Mouse (Mus musculus): ENCODE measurements around the gene A230050P20Rik.
A peak's percentile ranks its signal among the peaks of the same experiment; 100 is the strongest.

The A230050P20Rik gene

DNA sequence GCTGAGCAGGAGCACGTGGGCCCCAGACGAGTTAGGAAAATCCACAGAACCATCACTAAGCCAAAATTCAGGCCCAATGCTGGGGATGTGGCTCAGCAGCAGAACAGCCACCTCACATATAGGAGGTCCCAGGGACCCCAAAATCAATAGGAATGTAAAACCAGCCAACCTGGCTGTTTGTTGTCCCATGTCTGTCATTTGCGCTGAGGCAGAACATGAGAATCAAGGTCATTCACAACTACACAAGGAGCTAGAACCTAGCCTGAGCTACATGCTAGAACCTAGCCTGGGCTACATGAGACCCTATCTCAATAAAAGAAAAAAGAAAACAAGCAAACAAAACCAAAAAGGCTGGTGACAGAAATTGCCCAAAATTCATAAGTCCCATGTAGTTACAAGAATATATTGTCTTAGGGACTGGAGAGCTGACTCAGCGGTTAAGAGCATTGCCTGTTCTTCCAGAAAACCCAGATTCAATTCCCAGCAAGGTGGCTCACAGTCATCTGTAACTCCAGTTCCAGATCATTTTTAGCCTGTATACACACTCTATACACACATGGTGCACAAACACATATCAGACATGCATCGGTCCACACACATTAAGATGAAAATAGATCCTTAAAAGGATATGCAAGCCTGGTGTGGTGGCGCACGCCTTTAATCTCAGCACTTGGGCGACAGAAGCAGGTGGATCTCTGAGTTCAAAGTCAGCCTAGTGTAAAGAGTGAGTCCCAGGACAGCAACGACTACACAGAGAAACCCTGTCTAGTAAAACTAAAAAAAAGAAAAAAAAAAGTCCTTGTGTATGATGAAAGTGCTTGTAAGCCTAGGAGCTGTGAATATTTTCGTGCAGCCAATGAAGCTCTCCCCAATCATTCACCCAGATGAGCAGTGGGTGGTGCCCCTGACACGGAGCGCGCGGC, 8.9 kb downstream of the A230050P20Rik start:
- TF ChIP-seq NANOG (IDR thresholded peaks at IDR 0.05; ENCODE audit: borderline replicate concordance, low read length) (no peak), POU5F1 (IDR thresholded peaks at IDR 0.05; ENCODE audit: borderline replicate concordance, low read length) (no peak), CTCF (conservative IDR thresholded peaks at IDR 0.05; ENCODE audit: low read length) (no peak)

DNA sequence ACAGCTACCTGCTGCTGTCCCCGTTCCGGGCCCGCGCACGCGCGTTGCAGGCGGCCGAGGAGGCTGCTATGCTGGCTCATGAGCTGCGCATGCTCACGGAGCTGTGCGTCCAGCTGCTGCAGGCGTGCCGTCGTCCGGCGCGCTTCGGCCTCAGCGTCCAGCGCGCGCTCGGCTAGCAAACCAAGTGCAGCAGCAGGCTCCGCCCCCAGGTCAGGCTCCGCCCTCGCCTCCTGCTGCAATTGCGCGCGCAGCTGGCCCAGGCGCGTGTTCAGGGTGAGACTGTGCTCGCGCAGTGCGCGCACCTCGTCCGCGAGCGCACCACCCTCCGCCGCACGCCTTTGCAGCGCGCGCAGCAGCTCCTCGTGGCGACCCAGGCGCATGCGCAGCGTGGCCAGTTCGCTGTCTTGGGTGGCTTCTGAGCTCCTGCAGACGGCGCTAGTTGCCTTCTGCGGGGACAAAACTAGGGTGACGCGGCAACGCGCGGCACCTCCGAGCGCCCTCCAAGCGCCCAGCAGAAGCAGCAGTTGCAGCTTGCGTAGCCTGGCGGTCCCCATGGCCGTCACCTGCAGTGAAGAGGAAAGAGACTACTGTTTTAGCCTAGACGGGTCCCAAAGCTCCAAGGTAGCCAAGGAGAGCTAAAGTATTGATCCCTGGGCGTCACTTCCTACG, 9.7 kb downstream of the A230050P20Rik start:
- peaks cover 35% of the 10 kb centered on the region for H3K4me1 ChIP-seq (replicated peaks; ENCODE audit: low read depth, low read length)
- H3K9me3 ChIP-seq (ENCODE audit: low read length): peaks cover 36% of the 10 kb centered on the region
- peak; percentile 22 for TF ChIP-seq CTCF (conservative IDR thresholded peaks at IDR 0.05; ENCODE audit: low read length)
- TF ChIP-seq NANOG (IDR thresholded peaks at IDR 0.05; ENCODE audit: borderline replicate concordance, low read length): no peak

More for the DNA sequence above, 8.9 kb downstream of the A230050P20Rik start:
- peaks cover 28% of the 10 kb centered on the region for H3K36me3 ChIP-seq (ENCODE audit: insufficient read depth, low read length)
- peak overlapping the region; percentile 73 for H3K4me3 ChIP-seq (replicated peaks; ENCODE audit: low read length)
- H3K9me3 ChIP-seq (ENCODE audit: low read length): peaks cover 28% of the 10 kb centered on the region
- no peaks in the 10 kb centered on the region for H3K27me3 ChIP-seq (ENCODE audit: insufficient read depth, low read length)
- peaks cover 38% of the 10 kb centered on the region for H3K4me1 ChIP-seq (replicated peaks; ENCODE audit: low read depth, low read length)

DNA sequence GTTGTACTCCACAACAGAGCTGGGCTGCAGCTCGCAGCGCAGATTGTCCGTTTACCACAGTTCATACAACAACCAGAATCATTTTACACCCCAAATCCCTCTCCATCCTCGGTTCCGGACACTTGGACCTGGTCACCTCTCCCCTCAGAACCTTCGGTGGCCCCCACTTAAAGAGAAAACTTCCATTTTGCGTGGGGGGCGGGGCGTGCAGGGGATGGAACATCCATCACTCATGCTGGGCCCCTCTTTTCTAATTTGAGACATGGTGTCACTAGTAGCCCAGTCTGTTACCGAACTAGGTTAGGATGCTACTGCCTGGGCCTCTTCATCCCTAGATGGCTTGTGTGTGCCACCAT, 10.2 kb downstream of the A230050P20Rik start:
- no peak for TF ChIP-seq POU5F1 (IDR thresholded peaks at IDR 0.05; ENCODE audit: borderline replicate concordance, low read length)
- no peaks in the 10 kb centered on the region for H3K27me3 ChIP-seq (ENCODE audit: insufficient read depth, low read length)
- peaks cover 16% of the 10 kb centered on the region for H3K36me3 ChIP-seq (ENCODE audit: insufficient read depth, low read length)
- peak overlapping the region; percentile 79 for H3K4me3 ChIP-seq (replicated peaks; ENCODE audit: low read length)
- H3K9me3 ChIP-seq (ENCODE audit: low read length): peaks cover 40% of the 10 kb centered on the region
- peaks cover 34% of the 10 kb centered on the region for H3K4me1 ChIP-seq (replicated peaks; ENCODE audit: low read depth, low read length)

More for the DNA sequence above, 9.7 kb downstream of the A230050P20Rik start:
- Histone ChIP-seq H3K36me3 (ENCODE audit: insufficient read depth, low read length) (peaks cover 21% of the 10 kb centered on the region), H3K4me3 (replicated peaks; ENCODE audit: low read length) (peak overlapping the region; percentile 79), H3K27me3 (ENCODE audit: insufficient read depth, low read length) (no peaks in the 10 kb centered on the region)

DNA sequence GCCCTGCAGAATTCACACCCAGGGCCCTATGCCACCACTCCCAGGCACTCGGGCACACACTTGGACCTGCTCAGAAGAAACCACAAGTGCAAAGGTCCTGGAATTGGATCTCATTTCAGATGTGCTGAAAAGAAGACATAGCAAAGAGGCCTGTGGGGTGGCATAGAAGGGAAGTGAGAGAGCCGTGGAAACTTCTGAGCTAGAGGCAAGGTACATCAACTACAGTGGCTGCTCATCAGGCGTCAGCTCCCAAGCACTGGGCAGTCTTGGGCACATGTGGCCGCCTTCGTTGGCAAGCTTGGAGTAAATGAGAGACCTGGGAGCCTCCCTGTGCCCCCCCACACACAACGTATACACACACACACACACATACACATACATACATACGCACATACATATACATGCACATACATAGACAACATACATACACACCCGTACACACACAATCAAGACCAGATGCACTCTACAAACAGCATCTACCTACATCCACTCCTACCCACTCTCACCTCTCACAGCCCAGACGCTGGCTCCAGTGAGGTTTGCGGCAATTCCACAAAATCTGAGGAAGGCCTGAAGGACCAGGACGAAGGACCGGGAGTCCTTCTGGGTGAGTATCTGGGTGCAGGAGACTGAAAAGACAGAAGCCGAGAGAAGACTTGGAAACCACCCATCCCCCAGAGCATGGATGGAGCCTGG, 10.8 kb downstream of the A230050P20Rik start, which contains the start of gene Angptl6:
TSS of gene Angptl6 (minus strand) at position 631 of the 696 bp plus-strand sequence.
- Histone ChIP-seq H3K4me1 (replicated peaks; ENCODE audit: low read depth, low read length) (peaks cover 33% of the 10 kb centered on the region), H3K4me3 (replicated peaks; ENCODE audit: low read length) (peak within 1 kb of the TSS; percentile 79), H3K27me3 (ENCODE audit: insufficient read depth, low read length) (no peaks in the 10 kb centered on the region), H3K9me3 (ENCODE audit: low read length) (peaks cover 45% of the 10 kb centered on the region), H3K36me3 (ENCODE audit: insufficient read depth, low read length) (peaks cover 11% of the 10 kb centered on the region)
- TF ChIP-seq POU5F1 (IDR thresholded peaks at IDR 0.05; ENCODE audit: borderline replicate concordance, low read length) (no peak), NANOG (IDR thresholded peaks at IDR 0.05; ENCODE audit: borderline replicate concordance, low read length) (no peak), CTCF (conservative IDR thresholded peaks at IDR 0.05; ENCODE audit: low read length) (no peak)

DNA sequence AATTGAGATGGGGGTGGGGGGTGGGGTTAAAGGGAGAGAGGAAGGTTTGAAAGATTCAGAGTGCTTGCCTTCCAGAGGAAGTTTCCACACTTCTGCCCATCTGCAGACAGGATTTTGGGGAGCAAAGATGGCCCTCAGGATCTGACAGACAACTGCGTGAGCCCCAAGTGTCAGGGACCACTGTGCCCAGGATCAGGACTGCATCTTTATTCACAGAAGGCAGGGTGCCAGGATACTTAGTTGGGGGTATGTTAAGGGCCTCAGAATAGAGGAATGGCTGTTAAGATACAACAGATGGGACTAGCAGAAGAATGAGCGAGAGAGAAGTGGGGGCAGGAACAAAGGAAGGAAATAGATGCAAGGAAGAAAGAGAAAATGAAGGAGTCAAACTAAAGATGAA, 18.1 kb downstream of the A230050P20Rik start:
- Histone ChIP-seq H3K27me3 (ENCODE audit: insufficient read depth, low read length) (no peaks in the 10 kb centered on the region), H3K36me3 (ENCODE audit: insufficient read depth, low read length) (peaks cover 31% of the 10 kb centered on the region), H3K4me3 (replicated peaks; ENCODE audit: low read length) (no peak overlapping the region), H3K4me1 (replicated peaks; ENCODE audit: low read depth, low read length) (peaks cover 24% of the 10 kb centered on the region), H3K9me3 (ENCODE audit: low read length) (peaks cover 49% of the 10 kb centered on the region)
- TF ChIP-seq NANOG (IDR thresholded peaks at IDR 0.05; ENCODE audit: borderline replicate concordance, low read length): no peak
- no peak for TF ChIP-seq CTCF (conservative IDR thresholded peaks at IDR 0.05; ENCODE audit: low read length)
- no peak for TF ChIP-seq POU5F1 (IDR thresholded peaks at IDR 0.05; ENCODE audit: borderline replicate concordance, low read length)

DNA sequence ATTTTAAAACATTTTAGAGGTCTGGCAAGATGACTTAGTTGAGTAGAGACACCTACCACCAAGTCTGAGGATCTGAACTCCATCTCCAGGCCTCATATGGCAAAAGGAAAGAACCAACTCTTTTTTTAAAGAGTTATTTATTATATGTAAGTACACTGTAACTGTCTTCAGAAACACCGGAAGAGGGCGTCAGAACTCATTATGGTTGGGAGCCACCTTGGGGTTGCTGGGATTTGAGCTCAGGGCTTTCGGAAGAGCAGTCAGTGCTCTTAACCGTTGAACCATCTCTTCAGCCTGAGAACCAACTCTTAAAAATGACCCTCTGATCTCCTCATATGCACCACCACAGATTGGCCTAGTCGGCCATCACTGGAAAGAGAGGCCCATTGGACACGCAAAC, 18.7 kb downstream of the A230050P20Rik start:
- Histone ChIP-seq H3K4me3 (replicated peaks; ENCODE audit: low read length) (no peak overlapping the region), H3K4me1 (replicated peaks; ENCODE audit: low read depth, low read length) (peaks cover 30% of the 10 kb centered on the region), H3K27me3 (ENCODE audit: insufficient read depth, low read length) (no peaks in the 10 kb centered on the region), H3K9me3 (ENCODE audit: low read length) (peaks cover 44% of the 10 kb centered on the region), H3K36me3 (ENCODE audit: insufficient read depth, low read length) (peaks cover 37% of the 10 kb centered on the region)
- TF ChIP-seq NANOG (IDR thresholded peaks at IDR 0.05; ENCODE audit: borderline replicate concordance, low read length) (no peak), CTCF (conservative IDR thresholded peaks at IDR 0.05; ENCODE audit: low read length) (no peak), POU5F1 (IDR thresholded peaks at IDR 0.05; ENCODE audit: borderline replicate concordance, low read length) (no peak)

DNA sequence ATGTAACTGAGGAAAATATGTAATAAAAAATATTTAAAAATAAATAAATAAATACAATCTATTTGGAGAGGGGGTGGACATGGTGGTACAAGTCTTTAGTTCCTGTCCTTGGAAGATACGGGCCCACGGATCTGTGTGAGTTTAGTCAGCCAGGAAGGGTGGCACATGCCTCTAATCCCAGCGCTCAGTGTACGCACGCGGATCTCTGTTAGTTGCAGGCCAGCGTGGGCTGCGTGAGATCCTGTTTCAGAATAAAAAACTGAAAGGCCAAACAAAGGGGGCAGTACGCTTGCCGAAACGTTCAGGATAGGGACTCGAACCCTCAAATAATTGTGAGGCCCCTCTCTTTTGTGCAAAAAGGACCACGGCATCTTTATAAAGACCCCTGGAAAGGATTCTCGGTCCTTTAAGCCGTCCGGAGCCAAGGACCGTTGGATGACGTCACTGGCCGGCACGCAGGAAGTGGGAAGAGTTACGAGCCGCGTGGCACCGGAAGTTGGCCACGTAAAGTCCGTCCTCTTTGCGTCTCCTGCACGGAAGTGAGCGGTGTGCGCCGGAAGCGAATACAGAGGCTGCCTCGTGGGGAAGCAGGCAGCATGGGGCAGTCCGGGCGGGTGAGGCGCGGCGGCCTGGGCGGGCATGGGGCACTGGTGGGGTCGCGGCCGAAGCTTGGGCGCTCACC, 19.4 kb downstream of the A230050P20Rik start, which contains the start of gene Ppan:
TSS of gene Ppan (plus strand) at position 472 of the 682 bp plus-strand sequence.
- Histone ChIP-seq H3K27me3 (ENCODE audit: insufficient read depth, low read length) (no peaks in the 10 kb centered on the region), H3K4me3 (replicated peaks; ENCODE audit: low read length) (peak within 1 kb of the TSS; percentile 100), H3K4me1 (replicated peaks; ENCODE audit: low read depth, low read length) (peaks cover 36% of the 10 kb centered on the region), H3K9me3 (ENCODE audit: low read length) (peaks cover 39% of the 10 kb centered on the region), H3K36me3 (ENCODE audit: insufficient read depth, low read length) (peaks cover 44% of the 10 kb centered on the region)
- TF ChIP-seq POU5F1 (IDR thresholded peaks at IDR 0.05; ENCODE audit: borderline replicate concordance, low read length) (no peak), CTCF (conservative IDR thresholded peaks at IDR 0.05; ENCODE audit: low read length) (no peak), NANOG (IDR thresholded peaks at IDR 0.05; ENCODE audit: borderline replicate concordance, low read length) (no peak)
